Mouse (Mus musculus) right cerebral cortex, adult 2 months (tissue): ENCODE data around the gene H2-M10.1.
"Not testable (repeated sequence)": the region's sequence is repeated elsewhere in the genome, so short reads cannot be mapped to it uniquely, and the experiment has no call there.

Experiments used
- DNase-seq, 2 experiments: peaks; one replicate each; pipeline ENCODE4 v3.0.0; 2021 to 2022; ENCODE audit warnings: low spot score in 2 of 2

Gene H2-M10.1

DNA sequence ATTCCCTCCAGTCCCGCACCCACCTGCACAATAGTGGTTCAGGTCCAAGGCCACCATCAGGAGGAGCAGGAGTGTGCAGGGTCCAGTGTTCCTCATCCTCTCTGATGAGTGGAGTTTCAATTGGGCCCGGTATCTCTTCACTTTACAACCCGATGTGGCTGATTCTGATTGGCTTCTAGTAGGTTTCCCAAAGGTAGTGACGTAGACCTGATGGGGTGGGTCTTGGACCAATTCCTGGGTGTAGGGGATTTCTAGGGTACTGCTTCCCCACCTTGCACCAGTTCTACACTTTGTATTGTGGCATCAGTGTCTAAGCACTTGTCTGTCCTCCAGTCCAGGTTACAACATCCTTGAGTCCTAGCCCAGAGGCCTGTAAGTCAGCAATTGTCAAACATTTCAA is at the start of gene H2-M10.1:
H2-M10.1 (minus strand) TSS at position 101 of the 400 bp plus-strand sequence.
- DNase-seq: no peak

GRCm38 (mm10) chr17:36368317-36368716 is 42.4 kb upstream of the H2-M10.1 start, which contains the start of gene H2-M10.3:
Gene H2-M10.3, minus strand, starts transcription at chr17:36368417.
- DNase-seq: not testable (repeated sequence)

GRCm38 (mm10) chr17:36362404-36362803 is 36.4 kb upstream of the H2-M10.1 start:
- DNase-seq: not testable (repeated sequence)

DNA sequence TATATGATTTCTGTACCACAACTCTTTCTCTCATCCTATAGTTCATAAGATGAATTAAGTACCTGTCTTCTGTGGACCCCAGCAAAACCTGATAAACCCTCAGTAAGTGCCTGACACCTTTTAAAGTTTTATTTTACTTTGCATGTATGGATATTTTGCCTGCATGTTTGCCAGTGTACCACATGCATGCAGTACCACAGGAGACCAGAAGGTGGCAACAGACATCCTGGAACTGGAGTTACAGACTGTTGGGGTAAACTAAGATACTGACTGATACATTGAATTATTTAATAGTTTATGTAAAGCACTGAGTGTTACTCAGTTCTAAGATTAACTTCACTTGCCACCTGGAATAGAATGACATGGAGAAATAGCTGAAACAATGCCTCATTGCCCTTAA is 31.6 kb upstream of the H2-M10.1 start:
- peak; percentile 72 for DNase-seq

DNA sequence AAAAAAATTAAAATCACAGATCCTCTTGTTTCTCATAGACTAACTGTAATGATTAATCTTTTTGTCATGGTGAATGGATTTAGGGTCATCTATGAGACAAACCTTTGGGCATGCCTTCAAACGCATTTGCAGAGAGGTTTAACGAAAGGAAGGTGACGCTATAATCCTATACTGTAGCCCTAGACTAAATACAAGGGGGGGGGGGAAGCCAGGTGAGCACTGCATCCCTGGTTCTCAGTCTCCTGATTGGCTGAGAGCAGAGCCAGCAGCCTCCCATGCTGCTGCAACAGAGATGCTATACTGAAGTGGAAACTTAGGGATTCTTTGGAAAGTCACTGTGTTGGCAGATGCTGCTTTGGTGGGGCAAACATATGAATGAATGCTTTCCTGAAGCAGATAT is 29.8 kb upstream of the H2-M10.1 start:
- no peak for DNase-seq

DNA sequence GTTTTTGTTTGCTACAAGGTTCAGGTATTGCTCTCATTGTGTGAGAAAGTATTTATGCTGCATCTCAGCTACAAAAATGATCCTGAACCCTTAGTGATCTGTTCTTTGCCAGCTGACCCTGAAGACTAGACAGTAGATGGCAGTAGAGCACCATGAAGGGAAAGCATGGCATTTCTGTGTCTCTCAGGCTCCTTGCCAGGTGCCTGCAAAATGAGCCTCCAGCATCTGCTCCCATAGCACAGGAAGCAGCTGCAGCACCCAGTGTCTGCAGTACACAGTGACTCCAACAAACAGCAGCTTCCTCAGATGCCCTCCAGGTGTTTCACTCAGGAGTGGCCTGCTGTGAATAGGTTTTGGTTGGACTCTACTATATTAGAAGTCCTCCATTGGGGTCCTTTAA is 29.4 kb upstream of the H2-M10.1 start:
- peak; percentile 65 to 71 for DNase-seq

DNA sequence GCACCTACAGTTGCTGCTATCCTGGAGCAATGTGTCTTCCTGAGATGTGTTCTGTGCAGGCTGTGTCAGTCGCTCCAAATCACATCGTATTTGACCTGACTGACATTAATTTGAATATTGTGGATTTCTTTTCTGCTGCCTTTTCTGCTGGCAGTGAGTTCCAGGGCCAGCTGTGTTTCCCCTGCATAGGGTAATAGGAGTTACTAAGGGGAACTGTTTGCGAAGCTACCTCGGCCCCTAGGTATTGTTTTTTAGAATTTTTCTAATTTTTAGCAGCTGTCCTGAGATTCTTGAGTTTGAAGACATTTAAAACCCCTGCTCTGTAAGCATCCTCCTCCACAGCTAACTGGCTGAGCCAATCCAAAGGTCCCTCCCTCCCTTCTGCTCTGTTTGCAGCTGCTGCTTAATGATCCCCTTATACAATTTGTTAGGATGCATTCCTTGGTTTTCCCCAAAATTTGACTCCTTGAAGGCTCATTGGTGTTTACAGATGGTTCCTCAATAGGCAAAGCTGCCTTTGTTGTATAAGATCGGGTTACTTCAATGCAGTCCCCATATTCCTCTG is 10.2 kb downstream of the H2-M10.1 start:
- DNase-seq: no peak

GRCm38 (mm10) chr17:36315041-36315688 is 10.8 kb downstream of the H2-M10.1 start:
- DNase-seq: peak; percentile 76 to 84

GRCm38 (mm10) chr17:36314511-36314910 is 11.4 kb downstream of the H2-M10.1 start:
- peak in 1 of 2 experiments; percentile 7 for DNase-seq

- DNase-seq: no peak
Measured at GRCm38 (mm10) chr17:36309293-36309692, 16.7 kb downstream of the H2-M10.1 start.

DNA sequence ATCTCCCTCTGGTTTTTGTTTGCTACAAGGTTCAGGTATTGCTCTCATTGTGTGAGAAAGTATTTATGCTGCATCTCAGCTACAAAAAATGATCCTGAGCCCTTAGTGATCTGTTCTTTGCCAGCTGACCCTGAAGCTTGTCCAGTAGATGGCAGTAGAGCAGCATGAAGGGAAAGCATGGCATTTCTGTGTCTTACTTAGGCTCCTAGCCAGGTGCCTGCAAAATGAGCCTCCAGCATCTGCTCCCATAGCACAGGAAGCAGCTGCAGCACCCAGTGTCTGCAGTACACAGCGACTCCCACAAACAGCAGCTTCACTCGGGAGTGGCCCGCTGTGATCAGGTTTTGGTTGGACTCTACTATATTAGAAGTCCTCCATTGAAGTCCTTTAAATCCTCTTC is 17.1 kb downstream of the H2-M10.1 start:
- DNase-seq: peak; percentile 77 to 80

GRCm38 (mm10) chr17:36286390-36286789 is 39.6 kb downstream of the H2-M10.1 start, which contains the start of gene H2-M10.2:
Gene H2-M10.2, minus strand, starts transcription at chr17:36286490.
- DNase-seq: no peak

- no peak for DNase-seq
Measured at GRCm38 (mm10) chr17:36281521-36282245, 44.3 kb downstream of the H2-M10.1 start.

GRCm38 (mm10) chr17:36274776-36275175 is 51.2 kb downstream of the H2-M10.1 start:
- no peak for DNase-seq

DNA sequence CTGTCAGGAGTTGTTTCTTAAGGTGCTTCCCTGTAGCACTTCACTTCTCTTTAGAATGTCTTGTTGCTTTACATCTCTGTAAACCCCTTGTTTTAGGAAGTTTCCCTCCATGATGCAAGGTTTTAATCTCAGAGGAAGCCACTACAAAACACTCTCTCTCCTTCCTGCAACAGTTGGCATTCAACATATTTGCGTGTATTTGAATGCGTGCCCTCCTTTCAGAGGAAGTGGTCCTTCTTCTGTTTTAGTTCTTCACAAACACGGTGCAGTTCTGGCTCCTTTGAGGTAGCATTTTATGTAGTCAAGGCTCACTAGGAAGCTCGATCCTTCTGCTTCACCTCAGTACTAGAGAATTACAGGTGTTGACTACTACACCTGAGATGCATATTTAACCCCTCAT is 52.2 kb downstream of the H2-M10.1 start:
- no peak for DNase-seq
